Mouse (Mus musculus) liver, adult 10 weeks (tissue): ENCODE results near the gene Ugt2a2. TPM values are rescaled to one million over a fixed set of nuclear protein-coding genes. Genes with fewer than 3 reads are reported as not detected.

Experiments
- polyA plus RNA-seq: library from polyadenylated mRNA; stranded (reverse); fragments of 350-450 nt; fragmentation: Illumina TruSeq; extraction: RNeasy Lipid Tissue Mini Kit (QIAGEN cat#74804); gene quantifications from one replicate; pipeline ENCODE4 v1.2.3, GENCODE M21; 2014; ENCODE audit warnings: low read depth, low replicate concordance

Ugt2a2 gene
- not detected for polyA plus RNA-seq

GRCm38 (mm10) chr5:87482160-87482559 is at the start of gene Ugt2a2:
Gene Ugt2a2 (minus strand): TSS chr5:87482260.

GRCm38 (mm10) chr5:87490771-87491170 is 8.7 kb upstream of the Ugt2a2 start, which contains the start of gene Ugt2a1:
Gene Ugt2a1 (minus strand): TSS chr5:87490871.

DNA sequence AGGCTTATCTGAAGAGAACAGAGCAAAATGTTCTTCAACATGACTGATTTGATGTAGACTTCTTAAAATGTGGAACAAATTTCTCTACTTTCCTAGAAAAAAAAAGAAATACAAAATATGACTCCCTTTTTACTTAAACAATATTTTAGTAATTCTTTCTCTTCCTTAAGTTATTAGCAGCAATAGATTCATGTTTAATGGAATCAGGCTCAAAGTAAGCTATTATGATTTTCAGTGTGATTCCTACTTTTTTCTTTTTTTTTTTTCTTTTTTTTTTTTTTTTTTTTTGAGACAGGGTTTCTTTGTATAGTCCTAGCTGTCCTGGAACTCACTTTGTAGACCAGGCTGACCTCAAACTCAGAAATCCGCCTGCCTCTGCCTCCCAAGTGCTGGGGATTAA is 4.6 kb upstream of the Ugt2a2 start, which contains the start of gene Gm43638:
Gene Gm43638, minus strand, starts transcription at position 101 of the 400 bp plus-strand sequence.

GRCm38 (mm10) chr5:87424041-87424440 is 58.0 kb downstream of the Ugt2a2 start, which contains the start of gene Ugt2b38:
Gene Ugt2b38 (minus strand): TSS chr5:87424203.

Other genes with a start within 250 kb of the Ugt2a2 start
- gene Ugt2b37, start 227.5 kb downstream of the Ugt2a2 start, polyA plus RNA-seq = 30.0 TPM
- gene Ugt2a3, start 145.1 kb downstream of the Ugt2a2 start, polyA plus RNA-seq = 614 TPM
- gene Ugt2b38, start 58.1 kb downstream of the Ugt2a2 start, polyA plus RNA-seq = 4.3 TPM
- not detected for gene Gm43638, start 4.5 kb upstream of the Ugt2a2 start, polyA plus RNA-seq
- gene Ugt2a1, start 8.6 kb upstream of the Ugt2a2 start, polyA plus RNA-seq = not detected
- 180 TPM for gene Sult1b1, start 55.9 kb upstream of the Ugt2a2 start, polyA plus RNA-seq
- 893 TPM for gene Sult1d1, start 86.8 kb upstream of the Ugt2a2 start, polyA plus RNA-seq
- gene Sult1e1, start 109.3 kb upstream of the Ugt2a2 start, polyA plus RNA-seq = 4.5 TPM
- not detected for gene Csn1s1, start 183.9 kb upstream of the Ugt2a2 start, polyA plus RNA-seq
- gene Csn2, start 217.4 kb upstream of the Ugt2a2 start, polyA plus RNA-seq = not detected